Mouse (Mus musculus) myocyte (in vitro differentiated cells): ENCODE results near the gene Slc22a12.

Experiments used
- CEBPB ChIP-seq: IDR thresholded peaks from 2 replicates; pipeline ENCODE4 v1.6.1; 2011; ENCODE audit warnings: mild to moderate bottlenecking, moderate library complexity; ENCODE audit not compliant: poor library complexity, insufficient read depth, severe bottlenecking
- E2F4 ChIP-seq: IDR thresholded peaks from one replicate; pipeline ENCODE4 v1.6.1; 2011; ENCODE audit warnings: mild to moderate bottlenecking, control low read depth, moderate library complexity; ENCODE audit not compliant: insufficient read depth
- MAX ChIP-seq: IDR thresholded peaks from one replicate; pipeline ENCODE4 v1.6.1; 2011; ENCODE audit warnings: low read depth, mild to moderate bottlenecking, control low read depth
- MYOD1 ChIP-seq, 3 experiments: IDR thresholded peaks; one replicate each; pipeline ENCODE4 v1.6.1; 2011; ENCODE audit warnings: control low read depth in 2 of 3, low read depth in 2 of 3, mild to moderate bottlenecking in 2 of 3, moderate library complexity in 1 of 3; ENCODE audit not compliant: insufficient read length in 2 of 3, control insufficient read depth in 1 of 3
- MYOG ChIP-seq, 3 experiments: IDR thresholded peaks; one replicate each; pipeline ENCODE4 v1.6.1; 2011; ENCODE audit warnings: control low read depth in 2 of 3, low read depth in 2 of 3, mild to moderate bottlenecking in 2 of 3; ENCODE audit not compliant: insufficient read length in 2 of 3, control insufficient read depth in 1 of 3, insufficient read depth in 1 of 3
- POLR2A ChIP-seq: IDR thresholded peaks from one replicate; pipeline ENCODE4 v1.6.1; 2011; ENCODE audit warnings: low read depth, mild to moderate bottlenecking, control low read depth, moderate library complexity; ENCODE audit not compliant: insufficient read length
- POLR2AphosphoS2 ChIP-seq: IDR thresholded peaks from one replicate; pipeline ENCODE4 v1.6.1; 2011; ENCODE audit warnings: low read depth, control low read depth; ENCODE audit not compliant: insufficient read length
- REST ChIP-seq: IDR thresholded peaks from one replicate; pipeline ENCODE4 v1.6.1; 2011; ENCODE audit warnings: mild to moderate bottlenecking, control low read depth, moderate library complexity; ENCODE audit not compliant: insufficient read depth, insufficient read length
- SRF ChIP-seq: IDR thresholded peaks from one replicate; pipeline ENCODE4 v1.6.1; 2011; ENCODE audit warnings: low read depth; ENCODE audit not compliant: control insufficient read depth, insufficient read length
- TCF12 ChIP-seq: IDR thresholded peaks from one replicate; pipeline ENCODE4 v1.6.1; 2011; ENCODE audit warnings: mild to moderate bottlenecking, control low read depth; ENCODE audit not compliant: poor library complexity, insufficient read depth, severe bottlenecking
- USF1 ChIP-seq: IDR thresholded peaks from one replicate; pipeline ENCODE4 v1.6.1; 2011; ENCODE audit warnings: low read depth, mild to moderate bottlenecking, control low read depth, moderate library complexity

DNA sequence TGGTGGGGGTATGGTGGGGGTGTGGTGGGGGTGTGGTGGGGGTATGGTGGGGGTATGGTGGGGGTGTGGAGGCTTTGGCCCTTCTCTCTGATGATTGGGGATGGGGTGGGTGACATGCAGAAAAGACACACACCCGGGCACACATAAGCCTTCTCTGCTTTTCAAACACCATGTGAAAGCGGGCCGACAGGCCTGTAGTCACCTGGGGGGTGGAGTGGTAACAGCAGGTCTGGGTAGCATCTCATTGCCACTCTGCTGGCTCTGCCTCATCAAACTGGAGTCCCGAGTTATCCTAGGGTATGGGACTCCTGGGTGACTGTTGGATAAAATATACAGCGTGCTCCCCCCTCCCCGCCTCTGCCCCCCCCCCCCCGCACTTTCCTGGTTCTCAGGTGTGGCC, 48.8 kb downstream of the Slc22a12 start:
- TF ChIP-seq TCF12 = no peak
- no peak for TF ChIP-seq POLR2A
- TF ChIP-seq MAX = no peak
- no peak for TF ChIP-seq CEBPB
- TF ChIP-seq MYOG (IDR thresholded peaks at IDR 0.05; ENCODE audit: control insufficient read depth in 1 of 3, insufficient read depth in 1 of 3, insufficient read length in 2 of 3, low read depth in 2 of 3) = no peak
- TF ChIP-seq POLR2AphosphoS2 = no peak
- no peak for TF ChIP-seq SRF
- no peak for TF ChIP-seq USF1
- no peak for TF ChIP-seq MYOD1 (IDR thresholded peaks at IDR 0.05; ENCODE audit: control insufficient read depth in 1 of 3, insufficient read length in 2 of 3, low read depth in 2 of 3)
- no peak for TF ChIP-seq REST
- TF ChIP-seq E2F4 = no peak
